Mouse (Mus musculus): ENCODE measurements at regions not wholly inside any gene's neighbourhood (a gene's known extent, or its start where the extent isn't known, plus 50 kb on each side); places are given as distances from the start of the nearest gene placed in this dataset.
"Not testable (repeated sequence)": the region's sequence is repeated elsewhere in the genome, so short reads cannot be mapped to it uniquely, and the experiment has no call there.

GRCm38 (mm10) chrX:76077781-76078180 is 186.3 kb upstream of the Cldn34b3 start:
- intact Hi-C loops (cut with DNase I), result no loop called here
- no peak for DNase-seq (ENCODE audit: low spot score in 2 of 2)

DNA sequence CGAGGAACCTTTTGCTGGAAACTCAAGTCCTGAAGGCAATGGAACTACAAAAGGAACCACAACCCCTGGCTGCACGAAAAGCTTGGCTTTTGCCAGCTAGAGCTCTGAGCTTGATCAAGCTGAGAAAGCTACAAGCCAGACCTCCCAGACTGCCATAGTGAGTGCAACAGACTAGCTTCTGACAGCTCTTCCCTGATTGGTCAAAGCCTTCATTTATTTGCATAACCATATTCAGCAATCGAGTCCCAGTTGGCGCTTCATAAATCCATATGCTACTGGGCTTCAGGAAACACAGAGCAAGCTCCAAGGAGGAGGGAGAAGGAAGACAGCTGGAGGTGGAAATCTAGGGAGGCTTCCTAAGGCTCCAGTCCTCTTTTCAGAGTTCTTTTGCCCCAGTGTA is 181.4 kb upstream of the Cldn34b3 start:
- peak in 1 of 2 experiments; percentile 44 for DNase-seq (ENCODE audit: low spot score in 2 of 2)
- intact Hi-C loops (cut with DNase I), result no loop called here

DNA sequence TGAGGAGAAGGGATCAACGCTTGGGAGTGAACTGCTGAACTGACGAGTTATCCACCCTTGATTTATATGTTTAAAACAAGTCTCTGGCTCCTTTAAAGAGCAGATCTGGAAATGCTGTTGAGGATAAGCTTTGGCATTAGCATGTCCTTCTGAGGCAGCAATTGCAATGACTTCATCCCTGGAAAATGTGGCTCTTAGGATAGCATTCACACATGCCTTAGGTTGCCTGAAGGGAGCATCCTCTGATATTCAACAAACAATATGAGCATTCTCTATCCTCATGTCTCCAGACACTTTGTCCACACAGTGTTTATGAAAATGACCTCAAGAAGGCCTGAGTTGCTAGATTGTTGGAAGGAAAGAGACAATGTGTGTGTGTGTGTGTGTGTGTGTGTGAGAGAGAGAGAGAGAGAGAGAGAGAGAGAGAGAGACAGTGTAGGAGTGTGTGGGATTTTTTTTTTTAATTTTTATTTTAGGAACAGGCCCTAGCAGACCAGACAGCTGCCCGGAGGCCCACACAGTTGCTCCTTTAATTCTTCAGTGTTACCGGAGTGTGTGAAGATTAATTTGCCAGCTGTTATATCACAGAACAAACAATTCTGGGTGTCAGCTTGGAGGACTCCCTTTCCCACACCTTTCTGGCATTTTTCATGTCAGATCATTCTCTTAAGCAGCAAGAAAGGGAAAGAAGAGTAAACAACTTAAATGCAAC is 153.2 kb upstream of the Cldn34b3 start:
- no peak for DNase-seq (ENCODE audit: low spot score in 2 of 2)
- intact Hi-C loops (cut with DNase I), result no loop called here

DNA sequence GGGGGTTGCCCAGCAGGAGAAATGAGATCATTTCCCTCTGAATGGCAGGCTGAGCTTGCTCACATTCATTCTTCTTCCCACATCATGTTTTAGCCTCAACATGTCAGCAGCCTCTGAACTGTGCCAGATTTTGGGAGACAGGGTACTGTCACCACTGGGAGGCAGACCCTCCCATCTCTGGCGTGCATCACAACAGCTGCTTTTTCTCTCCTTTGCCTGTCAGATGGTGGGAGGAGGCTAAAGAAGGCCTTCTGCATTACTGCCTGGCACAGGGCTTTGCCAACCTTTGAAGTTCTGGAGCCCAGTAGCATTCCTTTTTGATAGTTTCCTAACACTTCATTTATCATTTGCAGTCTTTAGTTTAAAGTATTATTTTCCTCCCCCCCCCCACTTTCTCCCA is 148.0 kb upstream of the Cldn34b3 start:
- intact Hi-C loops (cut with DNase I), result no loop called here
- no peak for DNase-seq (ENCODE audit: low spot score in 2 of 2)

GRCm38 (mm10) chrX:76116562-76116961 is 147.5 kb upstream of the Cldn34b3 start:
- intact Hi-C loops (cut with DNase I), result no loop called here
- DNase-seq (ENCODE audit: low spot score in 2 of 2), result no peak

DNA sequence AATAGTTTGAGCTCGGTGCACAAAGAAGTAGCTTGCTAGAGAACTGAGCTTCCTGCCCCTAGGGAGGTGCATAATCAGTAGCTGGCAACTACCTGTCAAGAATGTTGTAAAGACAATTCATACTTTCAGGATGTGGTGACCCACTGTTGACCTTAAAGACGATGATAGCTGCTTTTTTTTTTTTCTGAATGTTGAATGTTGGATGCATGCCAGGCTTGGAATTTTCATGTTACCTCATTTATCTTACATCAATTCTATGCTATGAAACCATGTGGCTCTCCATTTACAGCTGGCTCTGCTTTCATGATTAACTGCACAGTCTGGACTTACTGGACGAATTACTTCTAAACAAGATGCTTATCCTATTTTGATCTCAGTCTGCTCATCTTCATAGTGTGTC is 143.2 kb upstream of the Cldn34b3 start:
- no peak for DNase-seq (ENCODE audit: low spot score in 2 of 2)
- intact Hi-C loops (cut with DNase I), result no loop called here

DNA sequence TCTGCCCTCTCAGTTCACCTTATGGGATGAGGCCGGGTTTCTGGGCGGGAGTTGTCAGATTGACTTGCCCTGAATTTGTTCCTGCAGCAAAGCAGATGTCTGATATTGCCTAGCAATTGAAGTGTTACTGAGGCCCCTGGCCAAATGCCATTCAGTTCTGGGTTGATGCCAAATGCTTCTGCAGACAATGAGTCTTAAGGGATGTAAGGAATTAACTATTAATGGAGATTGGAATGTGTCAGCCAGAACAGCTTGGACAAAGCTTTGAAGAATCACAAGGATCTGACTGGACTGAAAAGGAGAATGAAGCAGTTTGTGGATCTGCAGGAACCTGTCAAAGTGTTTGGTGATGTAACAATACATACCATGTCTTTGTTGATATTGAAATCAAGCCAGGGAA is 140.7 kb upstream of the Cldn34b3 start:
- DNase-seq (ENCODE audit: low spot score in 2 of 2), result no peak
- intact Hi-C loops (cut with DNase I), result no loop called here

- intact Hi-C loops (cut with DNase I), result no loop called here
- DNase-seq (ENCODE audit: low spot score in 2 of 2), result no peak
These were observed 126.4 kb upstream of the Cldn34b3 start for GRCm38 (mm10) chrX:76137729-76138128.

DNA sequence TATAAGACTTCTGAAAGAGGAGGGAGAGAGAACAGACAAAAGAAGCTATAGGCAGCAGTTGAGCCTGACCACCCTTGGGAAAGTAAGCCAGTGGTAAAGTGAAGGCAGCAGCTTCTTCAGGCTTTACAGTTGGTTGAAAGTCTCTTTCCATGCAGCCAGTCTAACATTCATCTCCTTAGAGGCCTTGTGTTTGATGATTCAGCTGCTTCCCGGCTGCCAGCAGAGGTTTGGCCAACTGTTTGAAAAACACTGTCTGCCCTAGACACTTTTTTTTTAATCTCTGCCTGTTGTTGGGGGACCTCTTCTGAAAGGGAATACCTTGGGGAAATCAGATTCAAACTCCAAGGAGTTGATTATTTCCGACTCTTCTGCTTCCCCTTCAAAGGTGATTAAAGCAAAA is 123.1 kb upstream of the Cldn34b3 start:
- no peak for DNase-seq (ENCODE audit: low spot score in 2 of 2)

GRCm38 (mm10) chrX:76174806-76175205 is 89.3 kb upstream of the Cldn34b3 start:
- intact Hi-C loops (cut with DNase I), result loop anchor here (5.0 kb wide), 1 partner anchor 48 kb away; no protein-coding TSS in a partner anchor
- not testable (repeated sequence) for DNase-seq (ENCODE audit: low spot score in 2 of 2)

More for the DNA sequence above, 123.1 kb upstream of the Cldn34b3 start:
- intact Hi-C loops (cut with DNase I), result no loop called here

DNA sequence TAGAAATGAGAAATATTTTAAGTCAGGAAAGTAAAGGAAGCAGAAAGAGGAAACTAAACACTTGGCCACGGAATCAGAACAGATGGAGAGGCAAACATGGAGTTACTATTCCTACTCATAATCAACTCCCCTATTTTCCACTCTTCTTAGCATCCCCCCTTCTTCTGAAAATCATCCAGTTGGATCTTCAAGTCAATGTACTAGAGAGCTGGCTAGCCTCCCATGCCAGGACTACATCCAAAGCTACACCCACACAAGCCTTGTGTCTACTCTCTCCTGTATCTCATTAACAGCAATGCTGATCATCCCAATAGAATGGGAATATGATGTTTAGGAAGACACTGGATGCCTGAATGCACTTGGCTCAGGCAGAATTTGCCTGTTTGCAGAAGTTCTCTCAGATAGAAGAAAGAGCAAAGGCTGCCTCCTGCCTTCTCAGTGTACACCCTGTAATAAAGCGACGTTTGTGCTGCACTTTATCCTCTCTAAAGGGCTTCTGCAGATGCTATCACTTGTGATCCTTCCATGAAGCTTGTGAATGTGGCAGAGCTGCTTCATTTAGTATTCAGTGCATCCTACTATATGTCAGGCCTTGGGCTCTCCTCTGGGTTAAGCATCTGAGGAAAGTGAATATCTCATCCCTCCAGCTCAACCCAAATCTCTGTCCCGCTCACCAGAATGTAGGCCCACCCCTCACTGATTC is 82.5 kb upstream of the Cldn34b3 start:
- intact Hi-C loops (cut with DNase I), result loop anchor here (2.0 kb wide), 1 partner anchor 367 kb away; no protein-coding TSS in a partner anchor
- DNase-seq (ENCODE audit: low spot score in 2 of 2), result peak; percentile 26 to 87

- intact Hi-C loops (cut with DNase I), result loop anchor here (1.0 to 5.0 kb wide), 3 partner anchors 388 to 528 kb away; no protein-coding TSS in a partner anchor
- DNase-seq (ENCODE audit: low spot score in 2 of 2), result no peak
These were observed 63.5 kb upstream of the Cldn34b3 start for GRCm38 (mm10) chrX:76200607-76201006.

- peak in 1 of 2 experiments; percentile 19 for DNase-seq (ENCODE audit: low spot score in 2 of 2)
- intact Hi-C loops (cut with DNase I), result loop anchor here (1.0 to 5.0 kb wide), 3 partner anchors 389 to 529 kb away; no protein-coding TSS in a partner anchor
These were observed 62.7 kb upstream of the Cldn34b3 start for GRCm38 (mm10) chrX:76201366-76201765.
